Mouse (Mus musculus) lung, embryonic 16.5 days (tissue): ENCODE data around the gene Ubald1. TPM values are rescaled to one million over a fixed set of nuclear protein-coding genes. Genes with fewer than 3 reads are reported as not detected.

ENCODE experiments used
- ATAC-seq: fragments of 200-750 bp; cut with Nextera tagmentation; 2 replicates; pipeline ENCODE4 v1.8.0; 2017; ENCODE audit warnings: low read depth, mild to moderate bottlenecking, moderate library complexity
- H3K27ac ChIP-seq: fragments of 300-500 bp; sonication (generic); 2 replicates; pipeline ENCODE4 v1.5.1; 2014; ENCODE audit warnings: mild to moderate bottlenecking, control low read depth, low read length
- H3K27me3 ChIP-seq: fragments of 300-500 bp; sonication (generic); 2 replicates; pipeline ENCODE4 v1.6.1; 2014; ENCODE audit warnings: low read depth, low read length, mixed read lengths; ENCODE audit not compliant: control insufficient read depth, insufficient read depth
- H3K36me3 ChIP-seq: fragments of 300-500 bp; sonication (generic); 2 replicates; pipeline ENCODE4 v1.6.1; 2014; ENCODE audit warnings: low read length; ENCODE audit not compliant: control insufficient read depth, insufficient read depth
- H3K4me1 ChIP-seq: fragments of 300-500 bp; sonication (generic); replicated peaks from 2 replicates; pipeline ENCODE4 v1.6.1; 2014; ENCODE audit warnings: low read length, mixed read lengths; ENCODE audit not compliant: control insufficient read depth, insufficient read depth
- H3K4me2 ChIP-seq: fragments of 300-500 bp; sonication (generic); 2 replicates; pipeline ENCODE4 v1.6.1; 2014; ENCODE audit warnings: low read depth, low read length, control low read depth
- H3K4me3 ChIP-seq: fragments of 300-500 bp; sonication (generic); 2 replicates; pipeline ENCODE4 v1.5.1; 2014; ENCODE audit warnings: mild to moderate bottlenecking, low read length, control low read depth
- H3K9ac ChIP-seq: fragments of 300-500 bp; sonication (generic); 2 replicates; pipeline ENCODE4 v1.6.1; 2014; ENCODE audit warnings: low read length, control low read depth
- H3K9me3 ChIP-seq: fragments of 300-500 bp; sonication (generic); 2 replicates; pipeline ENCODE4 v1.6.1; 2016; ENCODE audit warnings: low read length; ENCODE audit not compliant: control insufficient read depth
- WGBS: fragments of 180-500 bp; shearing (Covaris S2); extraction: QIAGEN DNeasy Blood & Tissue Kit; methylation state at CpG from one replicate; pipeline ENCODE4 v1.1.7; 2014; 5-methylcytosine and 5-hydroxymethylcytosine counted together
- polyA plus RNA-seq: library from polyadenylated mRNA; unstranded; fragments of >200 nt; fragmentation: Nextera tagmentation; extraction: Ambion mirVana; gene quantifications from 2 replicates; pipeline ENCODE4 v1.2.1, GENCODE M21; 2015

Gene Ubald1
- polyA plus RNA-seq, 1 experiment from 2014 or later: 43.1 TPM

GRCm38 (mm10) chr16:4903491-4904102 is 23.5 kb upstream of the Ubald1 start:
- no peaks in the 10 kb centered on the region for H3K27me3 ChIP-seq
- H3K4me3 ChIP-seq: no peak overlapping the region
- ATAC-seq: no peak
- peaks cover 20% of the 10 kb centered on the region for H3K4me1 ChIP-seq
- H3K36me3 ChIP-seq: no peaks in the 10 kb centered on the region
- H3K9ac ChIP-seq: no peak overlapping the region
- no peak overlapping the region for H3K4me2 ChIP-seq
- no peak overlapping the region for H3K27ac ChIP-seq
- no peaks in the 10 kb centered on the region for H3K9me3 ChIP-seq
- 68% methylated on average over 6 of the region's 6 CpGs for WGBS

GRCm38 (mm10) chr16:4902390-4902789 is 22.3 kb upstream of the Ubald1 start:
- H3K27ac ChIP-seq: no peak overlapping the region
- H3K9ac ChIP-seq: no peak overlapping the region
- WGBS: 86% methylated on average over 2 of the region's 2 CpGs

GRCm38 (mm10) chr16:4901167-4901566 is 21.1 kb upstream of the Ubald1 start:
- no peak overlapping the region for H3K4me2 ChIP-seq
- H3K4me3 ChIP-seq: no peak overlapping the region
- H3K27me3 ChIP-seq: no peaks in the 10 kb centered on the region
- no peak overlapping the region for H3K9ac ChIP-seq
- ATAC-seq: no peak
- peaks cover 12% of the 10 kb centered on the region; the same call in 1 of the 2 replicates for H3K4me1 ChIP-seq
- WGBS: 55% methylated on average over 7 of the region's 7 CpGs
- H3K27ac ChIP-seq: no peak overlapping the region
- no peaks in the 10 kb centered on the region for H3K36me3 ChIP-seq
- H3K9me3 ChIP-seq: no peaks in the 10 kb centered on the region

More at GRCm38 (mm10) chr16:4902390-4902789, 22.3 kb upstream of the Ubald1 start:
- H3K4me2 ChIP-seq: no peak overlapping the region
- no peaks in the 10 kb centered on the region for H3K36me3 ChIP-seq
- no peaks in the 10 kb centered on the region for H3K27me3 ChIP-seq
- peaks cover 19% of the 10 kb centered on the region for H3K4me1 ChIP-seq
- H3K4me3 ChIP-seq: no peak overlapping the region
- no peak for ATAC-seq
- H3K9me3 ChIP-seq: no peaks in the 10 kb centered on the region

- Histone ChIP-seq H3K27me3 (no peaks in the 10 kb centered on the region), H3K4me1 (peaks cover 8% of the 10 kb centered on the region; the same call in 1 of the 2 replicates), H3K9me3 (no peaks in the 10 kb centered on the region), H3K9ac (no peak overlapping the region), H3K27ac (peak overlapping the region; percentile 34), H3K4me2 (no peak overlapping the region), H3K4me3 (no peak overlapping the region), H3K36me3 (no peaks in the 10 kb centered on the region)
- WGBS: 40% methylated on average over 2 of the region's 2 CpGs
- peak; percentile 50 for ATAC-seq
Measured at GRCm38 (mm10) chr16:4899711-4900110, 19.6 kb upstream of the Ubald1 start.

- Histone ChIP-seq H3K9me3 (no peaks in the 10 kb centered on the region), H3K27ac (peak overlapping the region; percentile 42; the same call in 1 of the 2 replicates), H3K9ac (no peak overlapping the region), H3K36me3 (no peaks in the 10 kb centered on the region), H3K27me3 (no peaks in the 10 kb centered on the region), H3K4me3 (no peak overlapping the region), H3K4me1 (peaks cover 12% of the 10 kb centered on the region), H3K4me2 (no peak overlapping the region)
- ATAC-seq: no peak
- WGBS: 87% methylated on average over 6 of the region's 6 CpGs
Measured at GRCm38 (mm10) chr16:4898881-4899280, 18.8 kb upstream of the Ubald1 start.

- H3K4me2 ChIP-seq: no peak overlapping the region
- ATAC-seq: no peak
- 55% methylated on average over 7 of the region's 7 CpGs for WGBS
- no peak overlapping the region for H3K4me3 ChIP-seq
- H3K9ac ChIP-seq: no peak overlapping the region
- H3K36me3 ChIP-seq: no peaks in the 10 kb centered on the region
- no peaks in the 10 kb centered on the region for H3K27me3 ChIP-seq
- peaks cover 9% of the 10 kb centered on the region for H3K4me1 ChIP-seq
- no peaks in the 10 kb centered on the region for H3K9me3 ChIP-seq
- H3K27ac ChIP-seq: no peak overlapping the region
Measured at GRCm38 (mm10) chr16:4897146-4897730, 17.1 kb upstream of the Ubald1 start.

- Histone ChIP-seq H3K36me3 (no peaks in the 10 kb centered on the region), H3K4me1 (peaks cover 9% of the 10 kb centered on the region), H3K4me2 (no peak overlapping the region), H3K27ac (no peak overlapping the region), H3K27me3 (no peaks in the 10 kb centered on the region), H3K4me3 (no peak overlapping the region), H3K9me3 (no peaks in the 10 kb centered on the region), H3K9ac (no peak overlapping the region)
- no peak for ATAC-seq
- WGBS: 63% methylated on average over 5 of the region's 5 CpGs
Measured at GRCm38 (mm10) chr16:4896249-4897027, 16.3 kb upstream of the Ubald1 start.

- H3K9me3 ChIP-seq: no peaks in the 10 kb centered on the region
- peaks cover 9% of the 10 kb centered on the region for H3K4me1 ChIP-seq
- ATAC-seq: no peak
- no peak overlapping the region for H3K27ac ChIP-seq
- H3K9ac ChIP-seq: no peak overlapping the region
- H3K36me3 ChIP-seq: no peaks in the 10 kb centered on the region
- no peak overlapping the region for H3K4me3 ChIP-seq
- 61% methylated on average over 7 of the region's 7 CpGs for WGBS
- H3K4me2 ChIP-seq: no peak overlapping the region
- H3K27me3 ChIP-seq: no peaks in the 10 kb centered on the region
Measured at GRCm38 (mm10) chr16:4894201-4894908, 14.2 kb upstream of the Ubald1 start.

GRCm38 (mm10) chr16:4892171-4892570 is 12.1 kb upstream of the Ubald1 start:
- no peak for ATAC-seq
- no peak overlapping the region for H3K4me2 ChIP-seq

More at GRCm38 (mm10) chr16:4892171-4892570, 12.1 kb upstream of the Ubald1 start:
- no peaks in the 10 kb centered on the region for H3K36me3 ChIP-seq
- H3K27me3 ChIP-seq: no peaks in the 10 kb centered on the region
- H3K4me3 ChIP-seq: no peak overlapping the region
- H3K9me3 ChIP-seq: no peaks in the 10 kb centered on the region
- no peak overlapping the region for H3K27ac ChIP-seq
- no peak overlapping the region for H3K9ac ChIP-seq
- 80% methylated on average over 6 of the region's 6 CpGs for WGBS
- peaks cover 17% of the 10 kb centered on the region for H3K4me1 ChIP-seq
